Mouse (Mus musculus) kidney, adult 2 months (tissue): ENCODE measurements around the gene Matn1.

Experiments used
- CTCF ChIP-seq: fragments of 200-500 bp; conservative IDR thresholded peaks from 2 replicates; pipeline ENCODE4 v1.5.1; 2011; ENCODE audit warnings: low read depth, mild to moderate bottlenecking, control low read depth, low read length, moderate library complexity, mixed read lengths; ENCODE audit not compliant: insufficient read depth, insufficient read length
- POLR2A ChIP-seq: fragments of 200-500 bp; IDR thresholded peaks from one replicate; pipeline ENCODE4 v1.6.1; 2011; ENCODE audit warnings: low read depth, low read length, control low read depth

GRCm38 (mm10) chr4:130920951-130921693 is 23.1 kb upstream of the Matn1 start:
- TF ChIP-seq CTCF, result no peak
- no peak for TF ChIP-seq POLR2A
